Mouse (Mus musculus) heart, embryonic 15.5 days (tissue): ENCODE measurements around the gene Lmbr1l. TPM values are rescaled to one million over a fixed set of nuclear protein-coding genes. Genes with fewer than 3 reads are reported as not detected.

Experiments
- ATAC-seq: fragments of 200-750 bp; cut with Nextera tagmentation; replicated peaks from 2 replicates; pipeline ENCODE4 v1.8.0; 2017; ENCODE audit warnings: low read depth, moderate TSS enrichment; ENCODE audit not compliant: insufficient number of reproducible peaks, insufficient read depth, low FRiP score
- H3K27ac ChIP-seq: fragments of 300-500 bp; sonication (generic); 2 replicates; pipeline ENCODE4 v1.5.1; 2015; ENCODE audit warnings: mild to moderate bottlenecking, inconsistent platforms
- H3K27me3 ChIP-seq: fragments of 300-500 bp; sonication (generic); 2 replicates; pipeline ENCODE4 v1.6.1; 2015; ENCODE audit warnings: inconsistent platforms
- H3K36me3 ChIP-seq: fragments of 300-500 bp; sonication (generic); 2 replicates; pipeline ENCODE4 v1.6.1; 2015; ENCODE audit warnings: mild to moderate bottlenecking, inconsistent platforms
- H3K4me1 ChIP-seq: fragments of 300-500 bp; sonication (generic); replicated peaks from 2 replicates; pipeline ENCODE4 v1.6.1; 2015; ENCODE audit warnings: inconsistent platforms
- H3K4me2 ChIP-seq: fragments of 300-500 bp; sonication (generic); 2 replicates; pipeline ENCODE4 v1.6.1; 2015; ENCODE audit warnings: inconsistent platforms, mild to moderate bottlenecking, moderate library complexity
- H3K4me3 ChIP-seq: fragments of 300-500 bp; sonication (generic); 2 replicates; pipeline ENCODE4 v1.5.1; 2015; ENCODE audit warnings: mild to moderate bottlenecking, inconsistent platforms
- H3K9ac ChIP-seq: fragments of 300-500 bp; sonication (generic); 2 replicates; pipeline ENCODE4 v1.6.1; 2015; ENCODE audit warnings: mild to moderate bottlenecking, inconsistent platforms
- H3K9me3 ChIP-seq: fragments of 300-500 bp; sonication (generic); replicated peaks from 2 replicates; pipeline ENCODE4 v1.6.1; 2016; ENCODE audit warnings: inconsistent platforms
- WGBS: fragments of 180-500 bp; shearing (Covaris S2); methylation state at CpG from one replicate; pipeline ENCODE4 v1.1.7; 2015; ENCODE audit warnings: mixed read lengths; 5-methylcytosine and 5-hydroxymethylcytosine counted together
- polyA plus RNA-seq: library from polyadenylated mRNA; unstranded; fragments of >200 nt; fragmentation: Nextera tagmentation; extraction: Ambion mirVana; gene quantifications from 2 replicates; pipeline ENCODE4 v1.2.1, GENCODE M21; 2015

Lmbr1l gene
- polyA plus RNA-seq, 1 experiment from 2014 or later, result 10.7 TPM

- peaks cover 79% of the 10 kb centered on the region for H3K36me3 ChIP-seq
- no peaks in the 10 kb centered on the region for H3K9me3 ChIP-seq
- no peaks in the 10 kb centered on the region for H3K27me3 ChIP-seq
- no peak overlapping the region for H3K4me3 ChIP-seq
- no peak for ATAC-seq
- H3K4me1 ChIP-seq, result peaks cover 19% of the 10 kb centered on the region
- H3K27ac ChIP-seq, result no peak overlapping the region
- WGBS, result 90% methylated on average over 12 of the region's 12 CpGs
- no peak overlapping the region for H3K4me2 ChIP-seq
- no peak overlapping the region for H3K9ac ChIP-seq
These were observed 54.5 kb downstream of the Lmbr1l start for GRCm38 (mm10) chr15:98863451-98863958.

GRCm38 (mm10) chr15:98861701-98862410 lies 56.2 kb downstream of the Lmbr1l start:
- Histone ChIP-seq H3K4me3 (no peak overlapping the region), H3K4me2 (no peak overlapping the region), H3K4me1 (peaks cover 2% of the 10 kb centered on the region; the same call in 1 of the 2 replicates), H3K9ac (no peak overlapping the region), H3K27ac (no peak overlapping the region), H3K9me3 (no peaks in the 10 kb centered on the region), H3K27me3 (no peaks in the 10 kb centered on the region), H3K36me3 (peaks cover 95% of the 10 kb centered on the region)
- ATAC-seq, result no peak
- WGBS, result 83% methylated on average over 21 of the region's 21 CpGs

- H3K36me3 ChIP-seq, result peaks cover 98% of the 10 kb centered on the region
- H3K27ac ChIP-seq, result no peak overlapping the region
- no peak for ATAC-seq
- H3K27me3 ChIP-seq, result no peaks in the 10 kb centered on the region
- no peak overlapping the region for H3K4me3 ChIP-seq
- no peak overlapping the region for H3K4me2 ChIP-seq
- no peaks in the 10 kb centered on the region for H3K9me3 ChIP-seq
- 94% methylated on average over 18 of the region's 18 CpGs for WGBS
- H3K9ac ChIP-seq, result no peak overlapping the region
- no peaks in the 10 kb centered on the region for H3K4me1 ChIP-seq
These were observed 57.1 kb downstream of the Lmbr1l start for GRCm38 (mm10) chr15:98860921-98861320.

- Histone ChIP-seq H3K27me3 (no peaks in the 10 kb centered on the region), H3K4me1 (no peaks in the 10 kb centered on the region), H3K9me3 (no peaks in the 10 kb centered on the region), H3K9ac (no peak overlapping the region), H3K4me2 (no peak overlapping the region), H3K36me3 (peaks cover 98% of the 10 kb centered on the region), H3K4me3 (no peak overlapping the region), H3K27ac (no peak overlapping the region)
- 84% methylated on average over 9 of the region's 9 CpGs for WGBS
- no peak for ATAC-seq
These were observed 58.5 kb downstream of the Lmbr1l start for GRCm38 (mm10) chr15:98859319-98860043.

GRCm38 (mm10) chr15:98854214-98854613 lies 63.8 kb downstream of the Lmbr1l start:
- H3K36me3 ChIP-seq, result peaks cover 98% of the 10 kb centered on the region
- H3K27ac ChIP-seq, result no peak overlapping the region
- no peak overlapping the region for H3K4me2 ChIP-seq
- H3K4me1 ChIP-seq, result no peaks in the 10 kb centered on the region
- no peaks in the 10 kb centered on the region for H3K27me3 ChIP-seq
- H3K4me3 ChIP-seq, result no peak overlapping the region
- no peak overlapping the region for H3K9ac ChIP-seq
- H3K9me3 ChIP-seq, result no peaks in the 10 kb centered on the region
- no peak for ATAC-seq
- 88% methylated on average over 16 of the region's 16 CpGs for WGBS

Other genes with a start within 250 kb of the Lmbr1l start
- gene Rnd1, start 240.8 kb downstream of the Lmbr1l start, polyA plus RNA-seq, result 1.1 and 1.2 TPM in 2 replicates
- gene Ccdc65, start 210.0 kb downstream of the Lmbr1l start, polyA plus RNA-seq, result 0.87 and 1.0 TPM in 2 replicates
- 20.9 and 26.6 TPM in 2 replicates for gene Fkbp11, start 190.0 kb downstream of the Lmbr1l start, polyA plus RNA-seq
- gene Arf3, start 155.0 kb downstream of the Lmbr1l start, polyA plus RNA-seq, result 29.5 and 41.5 TPM in 2 replicates
- 0.46 TPM in 1 of 2 replicates, not detected in the other for gene Wnt10b, start 140.1 kb downstream of the Lmbr1l start, polyA plus RNA-seq
- gene Wnt1, start 128.4 kb downstream of the Lmbr1l start, polyA plus RNA-seq, result not detected in 2 replicates
- gene Ddn, start 108.7 kb downstream of the Lmbr1l start, polyA plus RNA-seq, result 0.32 and 0.66 TPM in 2 replicates
- gene Prkag1, start 86.7 kb downstream of the Lmbr1l start, polyA plus RNA-seq, result 93.5 and 100 TPM in 2 replicates
- gene Kmt2d, start 47.0 kb downstream of the Lmbr1l start, polyA plus RNA-seq, result 7.6 and 9.3 TPM in 2 replicates
- 5.9 and 6.7 TPM in 2 replicates for gene Rhebl1, start 23.7 kb downstream of the Lmbr1l start, polyA plus RNA-seq
- gene Dhh, start 19.7 kb downstream of the Lmbr1l start, polyA plus RNA-seq, result 2.1 and 4.2 TPM in 2 replicates
- 1,310 and 1,493 TPM in 2 replicates for gene Tuba1b, start 16.3 kb upstream of the Lmbr1l start, polyA plus RNA-seq
- not detected in 2 replicates for gene Gm49450, start 35.3 kb upstream of the Lmbr1l start, polyA plus RNA-seq
- 719 and 906 TPM in 2 replicates for gene Tuba1a, start 35.5 kb upstream of the Lmbr1l start, polyA plus RNA-seq
- 117 and 139 TPM in 2 replicates for gene Tuba1c, start 111.7 kb upstream of the Lmbr1l start, polyA plus RNA-seq
- gene Prph, start 136.9 kb upstream of the Lmbr1l start, polyA plus RNA-seq, result 1.1 and 12.9 TPM in 2 replicates
- gene Troap, start 156.3 kb upstream of the Lmbr1l start, polyA plus RNA-seq, result 26.8 and 27.9 TPM in 2 replicates
- gene C1ql4, start 169.6 kb upstream of the Lmbr1l start, polyA plus RNA-seq, result 0.15 and 0.26 TPM in 2 replicates
- gene Dnajc22, start 174.9 kb upstream of the Lmbr1l start, polyA plus RNA-seq, result 0.55 and 1.0 TPM in 2 replicates
- 27.3 and 28.7 TPM in 2 replicates for gene Spats2, start 207.7 kb upstream of the Lmbr1l start, polyA plus RNA-seq